Mouse (Mus musculus) monocyte, adult 2 months (primary cell): ENCODE data around the gene L3mbtl1.
A peak's percentile ranks its signal among the peaks of the same experiment; 100 is the strongest.

Experiments
- DNase-seq, 2 experiments: peaks; one replicate each; pipeline ENCODE4 v3.0.0; 2022; ENCODE audit warnings: low spot score in 2 of 2, low read depth in 1 of 2

L3mbtl1 gene

GRCm38 (mm10) chr2:162992084-162992437 is 48.8 kb downstream of the L3mbtl1 start:
- DNase-seq, result no peak

DNA sequence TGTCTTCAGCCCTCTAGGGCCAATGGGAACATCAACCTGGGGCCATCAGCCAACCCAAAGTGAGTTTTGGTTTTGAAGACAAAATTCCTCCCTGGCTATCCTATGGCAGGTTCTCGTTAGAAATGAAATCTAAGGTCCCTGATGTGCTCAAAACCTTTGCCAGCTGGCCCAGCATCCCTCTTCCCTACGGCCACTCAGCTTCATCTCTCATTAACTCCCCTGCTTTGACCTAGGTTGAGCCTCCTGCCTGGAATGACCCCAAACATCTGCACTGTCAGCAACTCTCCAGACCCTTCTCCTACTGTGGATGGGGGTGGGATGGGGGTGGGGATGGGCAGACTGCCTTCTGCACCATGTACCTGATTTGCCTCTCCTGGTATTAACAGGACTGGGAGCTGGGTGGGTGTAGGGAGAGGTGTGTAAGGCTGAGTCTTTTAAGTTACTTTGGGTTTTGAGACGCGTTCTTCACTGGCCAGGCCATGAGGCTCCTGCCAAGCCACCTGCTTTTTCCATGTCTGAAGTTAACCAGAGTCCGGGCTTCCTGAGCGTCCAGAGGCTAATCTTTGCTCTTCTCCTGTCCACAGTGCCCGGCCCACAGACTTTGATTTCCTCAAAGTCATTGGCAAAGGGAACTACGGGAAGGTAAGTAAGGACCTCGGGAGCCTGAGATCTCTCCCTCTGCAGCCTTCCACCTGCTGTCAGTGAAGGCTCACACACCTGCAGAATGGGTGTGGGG is 50.8 kb downstream of the L3mbtl1 start:
- no peak for DNase-seq

DNA sequence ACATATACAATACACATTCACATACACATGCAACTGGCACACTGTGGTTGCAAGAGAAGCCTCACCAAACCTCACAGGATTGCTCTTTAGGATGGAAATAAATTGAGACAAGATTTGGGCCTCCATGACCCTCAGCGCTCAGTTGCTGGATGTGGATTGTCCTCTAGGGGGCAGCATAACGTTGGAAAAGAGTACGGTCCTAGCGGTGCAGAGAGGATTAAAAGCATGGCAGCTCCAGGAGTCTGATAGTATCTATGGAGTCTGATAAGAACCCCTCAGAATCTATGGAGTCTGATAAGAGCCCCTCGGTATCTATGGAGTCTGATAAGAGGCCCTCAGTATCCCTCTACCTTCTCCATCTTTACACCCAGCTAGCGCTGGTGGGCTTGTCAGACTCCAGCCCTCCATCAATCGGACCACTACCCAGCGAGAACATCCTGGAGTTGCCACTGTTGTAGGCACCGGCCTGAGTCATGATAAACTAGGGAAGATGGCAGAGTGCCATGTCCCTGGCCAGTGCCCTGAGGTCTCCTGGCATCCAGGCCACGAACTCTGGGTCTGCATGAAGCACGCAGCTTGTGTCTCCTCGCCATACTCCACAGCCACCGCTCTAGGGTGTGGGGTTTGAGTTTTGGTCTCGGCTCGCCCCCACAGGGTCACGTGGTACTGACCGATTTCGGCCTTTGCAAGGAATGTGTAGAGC is 55.4 kb downstream of the L3mbtl1 start:
- DNase-seq, result peak; percentile 18 to 35

DNA sequence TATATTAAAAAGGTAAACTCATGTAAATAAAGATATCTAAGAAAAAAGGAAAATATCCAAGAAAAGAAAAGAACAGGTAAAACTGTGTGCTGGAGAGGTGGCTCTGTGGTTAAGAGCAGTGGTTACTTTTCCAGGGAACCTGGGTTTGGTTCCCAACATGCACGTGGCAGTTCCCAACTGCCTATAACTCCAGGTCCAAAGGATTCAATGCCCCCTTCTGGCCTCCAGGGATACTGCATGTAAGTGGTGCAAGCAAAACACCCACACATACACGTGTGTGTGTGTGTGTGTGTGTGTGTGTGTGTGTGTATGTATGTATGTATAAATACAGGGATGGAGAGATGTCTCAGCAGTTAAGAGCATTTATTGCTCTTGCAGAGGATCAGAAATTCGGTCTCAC is 56.5 kb downstream of the L3mbtl1 start:
- no peak for DNase-seq

- DNase-seq, result no peak
Measured at GRCm38 (mm10) chr2:163001071-163001470, 57.8 kb downstream of the L3mbtl1 start.

- no peak for DNase-seq
Measured at GRCm38 (mm10) chr2:163007299-163007698, 64.0 kb downstream of the L3mbtl1 start.

DNA sequence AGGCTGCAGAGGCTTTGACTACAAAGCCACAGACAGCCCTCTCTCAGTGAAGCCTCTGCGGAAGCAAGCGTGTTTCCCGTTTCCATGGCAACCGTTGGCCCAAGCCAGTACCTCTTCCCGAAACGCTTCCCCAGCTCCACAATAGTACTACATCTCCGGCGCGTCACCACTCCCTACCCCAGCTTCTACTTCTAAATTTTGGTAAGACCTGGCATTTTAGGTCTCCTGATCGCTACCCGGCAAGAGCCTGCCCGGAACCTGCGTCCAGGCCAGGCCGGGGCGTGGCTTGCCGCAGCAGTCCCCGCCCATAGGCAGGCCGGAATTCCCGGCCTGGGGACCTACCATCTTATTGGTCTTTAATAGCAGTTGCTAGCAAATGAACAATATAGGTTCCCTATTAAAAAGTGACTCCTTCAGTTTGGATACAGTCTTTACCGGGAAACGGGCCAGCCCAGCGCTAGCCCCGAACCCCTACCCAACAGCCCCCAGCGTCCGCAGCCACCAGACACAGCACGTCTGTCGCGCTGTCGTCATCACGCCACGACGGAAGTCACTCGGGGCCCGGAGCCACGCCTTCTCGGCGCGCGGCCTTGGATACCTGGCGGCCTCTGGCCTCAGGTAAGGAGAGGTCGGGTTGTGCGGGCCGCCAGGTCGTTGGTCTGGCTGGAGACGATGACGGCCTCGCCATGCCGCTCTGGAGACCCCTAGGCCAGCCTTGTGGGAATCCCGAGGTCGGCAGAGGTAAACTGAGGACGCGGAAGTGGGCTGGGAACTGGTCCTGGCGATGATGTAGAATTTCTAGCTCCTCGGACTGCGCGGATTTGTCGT is 73.9 kb downstream of the L3mbtl1 start, which contains the start of gene Ift52:
Gene Ift52, plus strand, starts transcription at position 439 of the 828 bp plus-strand sequence.
- DNase-seq, result peak; percentile 47 to 87
